Mouse (Mus musculus): Measurements from ENCODE around the gene Fry.

The Fry gene

GRCm38 (mm10) chr5:150130144-150130543 lies 11.7 kb downstream of the Fry start:
- no peak for DNase-seq (ENCODE audit: low read depth, low spot score)

DNA sequence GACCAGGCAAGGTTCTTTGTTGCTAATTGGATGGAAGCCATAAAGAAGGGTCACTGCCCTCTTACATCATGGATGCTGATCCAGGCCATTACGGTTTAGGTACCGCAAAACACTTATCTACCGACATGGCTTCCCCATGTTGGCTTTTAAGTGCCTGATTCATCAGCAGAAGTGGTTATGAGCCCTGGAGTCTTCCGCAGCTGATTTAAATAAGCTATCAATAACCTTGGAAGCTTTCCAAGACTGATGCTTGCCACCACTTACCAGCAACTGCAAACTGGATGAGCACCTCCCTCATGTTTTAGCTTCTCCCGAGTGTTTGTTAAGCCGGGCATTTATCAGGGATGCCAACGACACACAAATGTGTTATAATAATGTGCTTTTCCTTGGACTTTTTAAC lies 12.7 kb downstream of the Fry start:
- no peak for DNase-seq (ENCODE audit: low read depth, low spot score)

DNA sequence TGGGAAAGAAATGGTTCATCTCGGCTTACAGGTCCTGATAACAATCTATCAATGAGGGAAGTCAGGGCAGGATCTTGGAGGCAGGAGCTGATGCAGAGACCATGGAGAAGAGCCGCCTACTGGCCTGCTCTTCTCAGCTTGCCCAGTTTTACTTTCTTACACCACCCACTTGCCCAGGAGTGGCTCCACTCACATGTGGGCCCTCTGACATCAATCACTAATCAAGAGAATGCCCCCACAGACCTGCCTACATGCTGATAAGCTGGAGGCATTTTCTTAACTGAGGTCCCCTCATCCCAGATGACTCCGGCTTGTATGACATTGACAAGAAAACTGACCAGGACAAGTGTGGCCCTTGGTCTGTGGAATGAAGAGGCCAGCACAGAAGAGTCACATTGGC lies 16.2 kb downstream of the Fry start:
- no peak for DNase-seq (ENCODE audit: low read depth, low spot score)

DNA sequence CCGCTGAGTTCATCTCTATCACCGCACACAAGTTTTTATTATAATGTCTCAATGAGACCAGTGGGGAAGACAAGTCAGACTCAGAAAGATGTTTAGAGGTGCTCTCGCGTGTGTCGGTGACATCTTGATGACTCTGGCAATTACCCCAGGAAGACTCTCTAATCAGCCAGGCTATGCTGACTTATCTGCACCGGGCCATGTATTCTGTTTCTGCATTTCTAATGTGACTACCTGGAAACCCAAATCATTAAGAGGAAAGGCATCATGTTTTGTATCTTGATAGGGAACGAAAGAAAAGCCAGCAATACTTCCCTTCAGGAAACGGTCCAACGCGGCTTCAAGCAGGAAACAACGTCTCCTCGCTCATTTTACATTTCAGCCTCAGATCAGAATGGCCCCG lies 17.1 kb downstream of the Fry start:
- no peak for DNase-seq (ENCODE audit: low read depth, low spot score)

DNA sequence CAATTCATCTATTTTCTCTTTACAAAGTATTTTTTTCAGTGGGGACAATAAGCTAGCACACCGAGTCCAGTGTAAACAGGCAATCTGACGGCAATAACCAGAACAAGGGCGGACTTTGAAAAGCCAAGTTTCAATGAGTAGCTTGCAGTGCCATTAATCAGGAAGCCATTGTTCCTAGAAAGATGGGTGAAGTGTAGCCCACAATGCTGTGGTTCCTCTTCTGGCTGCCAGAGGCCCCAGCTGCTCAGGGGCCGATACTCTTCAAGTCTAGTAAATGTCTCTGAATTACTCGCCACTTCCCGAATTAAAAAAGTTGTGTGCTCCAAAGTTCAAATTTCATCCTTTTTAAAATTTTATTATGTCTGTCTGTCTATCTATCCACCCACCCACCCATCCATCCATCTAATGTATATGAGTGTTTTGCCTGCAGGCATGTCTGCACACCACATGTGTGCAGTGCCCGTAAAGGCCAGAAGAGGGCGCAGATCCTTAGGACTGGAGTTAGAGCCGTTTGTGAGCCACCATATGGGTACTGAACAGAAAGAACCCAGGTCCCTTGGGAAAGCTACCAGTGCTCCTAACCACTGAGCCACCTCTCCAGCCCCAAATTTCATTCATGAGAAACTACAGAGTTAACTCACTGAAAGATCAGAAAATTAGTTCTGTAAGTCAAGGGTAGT lies 19.5 kb downstream of the Fry start:
- no peak for DNase-seq (ENCODE audit: low read depth, low spot score)

- DNase-seq (ENCODE audit: low read depth, low spot score): no peak
These were observed 22.1 kb downstream of the Fry start for GRCm38 (mm10) chr5:150140513-150140912.

DNA sequence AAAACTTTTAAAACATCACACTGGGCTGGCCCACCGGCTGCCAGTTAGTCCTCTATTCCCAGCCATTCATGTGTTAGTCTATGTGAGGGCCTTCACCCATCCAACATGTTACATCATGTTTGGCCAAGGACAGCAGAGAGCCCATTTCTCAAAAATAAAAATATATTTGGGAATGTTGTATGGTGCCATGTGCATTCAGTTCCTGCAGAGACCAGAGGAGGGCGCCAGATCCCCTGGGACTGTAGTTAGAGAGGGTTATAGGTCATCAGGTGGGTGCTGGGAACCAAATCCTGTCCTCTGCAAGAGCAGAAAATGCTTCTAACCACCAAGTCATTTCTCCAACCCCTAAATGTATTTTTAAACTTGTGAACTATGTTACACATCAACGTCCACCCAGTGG lies 27.5 kb downstream of the Fry start:
- DNase-seq (ENCODE audit: low read depth, low spot score): no peak

DNA sequence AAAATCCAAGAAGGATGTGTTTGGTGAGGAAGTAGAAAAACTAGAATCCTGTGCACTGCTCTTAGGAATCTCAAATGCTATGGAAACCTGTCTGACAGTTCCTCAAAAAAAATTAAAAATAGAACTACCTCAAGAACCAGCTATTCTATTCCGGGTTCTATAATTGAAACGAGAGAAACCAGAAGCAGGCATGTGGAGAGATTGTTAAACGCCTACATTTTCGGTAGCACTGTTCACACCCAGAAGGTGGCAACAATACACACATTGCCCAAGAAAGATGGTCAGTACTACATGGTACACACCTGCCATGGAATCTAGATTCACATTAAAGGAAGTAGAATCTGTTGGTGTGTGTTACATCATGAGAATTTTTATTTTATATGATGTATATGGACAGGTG lies 28.2 kb downstream of the Fry start:
- no peak for DNase-seq (ENCODE audit: low read depth, low spot score)

DNA sequence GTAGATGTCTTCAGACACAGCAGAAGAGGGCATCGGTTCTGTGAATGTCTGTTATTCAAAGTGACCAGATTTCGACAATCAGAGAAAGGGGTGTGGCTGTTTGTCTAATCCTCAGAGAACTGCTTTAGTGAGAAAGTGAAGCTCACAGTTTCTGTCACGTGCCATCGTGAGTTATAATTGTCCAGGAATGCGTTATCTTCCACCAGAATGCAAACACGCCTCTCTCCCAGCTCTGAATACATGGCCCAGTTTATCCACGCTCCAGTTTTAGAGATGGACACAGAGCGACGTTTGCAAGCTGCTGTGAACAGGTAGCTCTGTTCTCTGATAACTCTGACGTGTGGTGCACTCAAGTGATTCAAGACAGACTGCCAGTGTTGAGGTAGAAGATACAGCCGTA lies 31.3 kb downstream of the Fry start:
- no peak for DNase-seq (ENCODE audit: low read depth, low spot score)

GRCm38 (mm10) chr5:150150986-150151385 lies 32.5 kb downstream of the Fry start:
- no peak for DNase-seq (ENCODE audit: low read depth, low spot score)

DNA sequence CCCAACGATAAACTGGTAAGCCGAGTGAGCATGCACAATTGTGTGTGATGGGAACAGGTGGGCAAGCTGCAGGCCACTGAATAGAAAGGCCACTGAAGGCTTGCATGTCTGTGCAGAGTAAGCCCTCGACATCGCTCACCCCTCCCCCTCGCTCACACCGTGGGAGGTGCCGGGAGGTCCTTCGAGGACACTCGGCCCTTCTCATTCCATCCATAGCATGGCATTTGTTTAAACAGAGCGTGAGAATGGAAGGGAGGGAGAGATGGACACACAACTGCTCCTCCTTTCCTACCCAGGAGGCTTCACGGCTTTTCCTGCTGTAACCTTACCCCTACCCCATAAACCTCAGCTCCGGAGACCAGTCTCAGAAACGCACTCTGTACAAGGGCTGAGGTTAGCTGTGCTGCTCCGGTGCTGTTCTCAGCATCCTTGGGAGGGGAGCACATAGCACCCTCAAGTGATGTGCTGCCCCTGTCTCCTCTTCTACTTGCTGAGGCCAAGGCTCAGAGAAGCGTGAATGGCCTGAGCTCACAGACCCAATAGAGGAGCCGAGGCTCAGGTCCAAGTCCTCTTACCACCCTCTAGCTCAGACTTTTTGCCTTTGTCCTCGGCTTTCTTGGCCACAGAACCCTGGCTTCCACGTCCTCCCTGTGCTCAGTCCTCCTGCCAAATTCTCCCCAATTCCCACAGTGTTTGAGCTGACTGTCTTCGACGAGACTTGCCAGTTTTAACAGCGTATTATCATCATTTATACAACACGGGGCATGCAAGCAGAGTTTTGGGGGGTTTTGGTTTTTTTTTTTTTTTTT lies 33.8 kb downstream of the Fry start:
- DNase-seq (ENCODE audit: low read depth, low spot score): no peak

- no peak for DNase-seq (ENCODE audit: low read depth, low spot score)
These were observed 34.4 kb downstream of the Fry start for GRCm38 (mm10) chr5:150152880-150153281.

DNA sequence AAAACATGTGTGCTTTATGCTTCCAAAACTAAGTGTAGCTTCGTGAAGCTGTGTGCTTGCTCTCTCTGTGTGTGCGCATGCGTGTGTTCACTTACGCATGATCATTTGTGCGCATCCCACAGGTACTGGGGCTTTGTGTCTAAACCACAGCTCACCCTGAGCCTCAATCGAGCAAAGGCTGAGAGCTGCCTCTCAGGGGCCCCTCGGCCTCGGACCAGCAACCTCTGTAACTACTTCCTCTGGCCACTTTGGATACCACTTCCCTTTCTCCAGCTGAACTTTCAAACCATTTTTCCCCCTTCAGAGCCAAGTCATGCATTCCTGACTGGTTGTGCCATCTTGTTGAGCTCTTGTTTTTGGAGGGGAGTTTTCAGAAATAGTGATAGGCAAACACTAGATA lies 36.9 kb downstream of the Fry start:
- DNase-seq (ENCODE audit: low read depth, low spot score): no peak

- DNase-seq (ENCODE audit: low read depth, low spot score): no peak
These were observed 37.8 kb downstream of the Fry start for GRCm38 (mm10) chr5:150156063-150156786.

GRCm38 (mm10) chr5:150157682-150158081 lies 39.2 kb downstream of the Fry start:
- DNase-seq (ENCODE audit: low read depth, low spot score): no peak

DNA sequence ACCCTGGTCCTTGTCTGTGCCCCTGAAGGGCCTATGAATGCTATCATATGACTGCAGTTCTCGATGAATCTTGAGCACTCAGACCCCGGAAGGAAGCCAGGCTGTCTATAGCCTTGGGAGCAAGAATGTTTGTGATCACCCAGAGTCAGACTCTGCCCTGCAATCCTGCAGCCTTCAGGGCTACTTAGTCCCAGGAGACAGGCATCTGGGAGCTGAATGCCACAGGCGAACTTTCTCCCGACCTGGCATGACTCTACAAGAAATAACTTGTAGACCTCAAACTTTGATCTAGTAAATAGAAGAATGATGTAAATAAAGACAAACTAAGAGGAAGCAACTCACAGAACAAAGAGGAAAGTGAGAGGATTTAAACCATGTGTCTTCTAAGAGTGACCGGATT lies 40.7 kb downstream of the Fry start:
- no peak for DNase-seq (ENCODE audit: low read depth, low spot score)

- no peak for DNase-seq (ENCODE audit: low read depth, low spot score)
These were observed 42.7 kb downstream of the Fry start for GRCm38 (mm10) chr5:150161193-150161592.

DNA sequence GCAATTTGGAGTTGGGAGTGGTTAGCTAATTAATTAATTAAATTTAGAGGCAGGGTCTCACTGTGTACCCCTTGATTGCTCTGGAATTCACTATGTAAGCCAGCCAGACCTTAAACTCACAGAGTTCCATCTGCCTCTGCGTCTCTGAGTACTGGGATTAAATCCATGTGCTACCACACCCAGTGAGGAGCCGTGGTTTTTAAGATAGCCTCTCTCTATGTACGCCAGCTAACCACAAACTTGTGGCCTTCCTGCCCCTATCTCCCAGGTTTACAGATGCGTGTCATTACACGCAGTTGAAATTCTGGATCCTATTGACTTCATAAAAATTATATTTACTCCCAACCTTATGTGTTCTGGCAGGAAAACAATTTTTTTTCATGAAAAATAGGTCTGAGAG lies 43.5 kb downstream of the Fry start:
- DNase-seq (ENCODE audit: low read depth, low spot score): no peak

- no peak for DNase-seq (ENCODE audit: low read depth, low spot score)
These were observed 46.2 kb downstream of the Fry start for GRCm38 (mm10) chr5:150164671-150165070.

DNA sequence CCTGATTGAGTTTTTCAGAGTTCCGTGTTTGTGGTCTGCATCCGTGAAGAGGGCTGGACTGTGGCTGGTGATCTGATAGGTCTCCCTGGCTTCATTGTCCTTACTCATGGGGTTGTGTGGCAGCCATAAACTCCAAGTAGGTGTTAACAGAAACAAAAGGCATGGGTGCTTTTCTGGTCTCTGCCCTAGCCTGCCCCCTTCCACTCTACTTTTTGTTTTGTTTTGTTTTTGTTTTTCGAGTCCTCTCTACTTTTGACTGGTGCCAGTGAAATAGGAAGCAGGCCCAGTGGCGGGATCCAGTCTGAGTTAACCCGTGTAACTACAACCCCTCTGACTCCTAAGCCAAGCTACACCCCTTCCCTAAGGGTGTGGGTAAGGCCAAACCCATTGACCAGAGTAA lies 48.4 kb downstream of the Fry start:
- no peak for DNase-seq (ENCODE audit: low read depth, low spot score)

DNA sequence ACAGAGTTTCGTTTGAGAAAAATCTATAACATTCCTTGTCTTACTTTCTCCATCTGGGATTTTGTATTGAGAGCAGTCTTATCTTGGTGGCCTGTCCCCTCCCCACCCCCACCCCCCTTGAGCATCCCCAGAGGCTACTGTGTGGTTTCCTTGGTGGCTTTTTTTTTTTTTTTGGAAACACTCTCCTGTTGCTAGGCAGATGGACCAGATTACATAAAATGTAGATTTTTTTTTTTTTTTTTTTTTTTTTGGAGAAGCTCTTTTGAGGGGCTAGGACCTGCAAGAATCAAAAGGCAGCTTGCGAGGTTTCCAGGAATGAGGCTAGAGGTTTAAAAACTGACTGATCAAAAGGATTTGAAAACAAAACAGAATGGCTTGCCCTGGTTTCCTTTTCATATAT lies 48.8 kb downstream of the Fry start:
- DNase-seq (ENCODE audit: low read depth, low spot score): no peak

DNA sequence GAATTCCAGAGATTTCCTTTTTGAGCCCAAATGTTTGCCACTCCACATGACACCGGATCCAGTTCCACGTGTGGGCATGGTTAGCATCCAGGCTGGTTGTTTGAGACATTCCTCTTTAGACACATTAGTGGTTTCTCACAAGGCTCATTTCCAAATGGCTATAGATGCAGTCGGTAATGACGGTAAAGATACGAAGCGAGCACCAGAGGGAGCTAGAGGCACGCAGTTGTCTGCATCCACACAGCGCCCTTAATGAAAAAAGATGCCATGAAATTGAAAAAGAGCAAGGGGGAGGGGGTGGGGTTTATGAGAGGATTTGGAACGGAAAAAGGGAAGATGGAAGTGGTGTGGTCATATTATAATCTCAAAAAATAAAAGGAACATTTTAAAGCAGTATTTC lies 50.3 kb downstream of the Fry start:
- DNase-seq (ENCODE audit: low read depth, low spot score): no peak

DNA sequence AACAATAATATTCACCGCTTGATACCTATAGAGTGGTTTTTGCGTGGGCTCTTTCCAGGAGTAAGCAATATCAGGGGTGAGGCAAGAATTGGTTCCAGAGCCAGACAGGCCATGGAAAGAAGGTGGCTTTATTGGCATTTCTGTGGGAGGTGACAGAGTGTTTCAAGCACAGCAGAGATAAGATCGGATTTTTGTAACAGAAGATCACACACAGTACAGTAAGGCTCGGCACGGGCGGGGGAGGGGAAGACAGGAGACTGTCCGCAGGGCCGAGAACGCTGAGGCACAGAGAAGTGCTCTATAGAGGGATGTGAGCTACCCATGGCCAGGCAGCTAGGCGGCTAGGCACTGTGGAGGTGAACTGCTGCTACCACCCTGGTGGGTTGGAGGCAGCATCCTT lies 53.1 kb downstream of the Fry start:
- DNase-seq (ENCODE audit: low read depth, low spot score): no peak

Data from c-Kit-negative CD71-positive TER-119-positive erythroid progenitor cells, embryonic 14.5 days (primary cell).